Comparison of ENCODE assay signal across 19 mouse cellular contexts in genomic region chr1:70180123-70180741, GRCm38 (mm10).
A peak's percentile ranks its signal among the peaks of the same experiment; 100 is the strongest.
DNase-seq lines count a peak whose midpoint lies in the region; ATAC-seq and TF ChIP-seq lines count a peak whose summit lies in the region.
"Had no signal": no experiment of that assay in that cellular context is flagged by ENCODE, and none has a peak within 500 bp of the region (broad histone marks: within the 10 kb centered on the region; RNA-seq: fewer than 3 reads in every experiment).

No protein-coding gene starts in this region.

- no peak overlapping the region for H3K9ac ChIP-seq in stomach, embryonic 15.5 days
- H3K9ac ChIP-seq in stomach, postnatal 0 days (ENCODE audit: low read length) = no peak overlapping the region
- no peak overlapping the region for H3K9ac ChIP-seq in intestine, embryonic 16.5 days (ENCODE audit: low read depth, low read length)
- no peak overlapping the region for H3K9ac ChIP-seq in liver, embryonic 14.5 days (replicated peaks)
- H3K9ac ChIP-seq in midbrain, embryonic 11.5 days (ENCODE audit: low read length) = no peak overlapping the region
- H3K9ac ChIP-seq: heart, embryonic 15.5 days; midbrain, embryonic 15.5 days; neural tube, embryonic 15.5 days had no signal

- no peak for TF ChIP-seq EP300 in stomach, postnatal 0 days (optimal IDR thresholded peaks at IDR 0.05)
- no peak for TF ChIP-seq EP300 in liver, embryonic 14.5 days (IDR thresholded peaks at IDR 0.05; ENCODE audit: low read depth)

- no peak overlapping the region for H3K4me3 ChIP-seq in stomach, embryonic 15.5 days (replicated peaks)
- H3K4me3 ChIP-seq in stomach, postnatal 0 days (ENCODE audit: low read depth, low read length) = no peak overlapping the region
- H3K4me3 ChIP-seq in intestine, embryonic 16.5 days (ENCODE audit: low read length) = no peak overlapping the region
- H3K4me3 ChIP-seq in liver, embryonic 14.5 days (ENCODE audit: insufficient read depth in 1 of 2, low read depth in 2 of 2, low read length in 2 of 2) = no peak overlapping the region
- no peak overlapping the region for H3K4me3 ChIP-seq in midbrain, embryonic 11.5 days (ENCODE audit: low read depth, low read length)
- H3K4me3 ChIP-seq: heart, embryonic 15.5 days; hindbrain, embryonic 10.5 days; megakaryocyte, embryonic 14.5 days; midbrain, embryonic 15.5 days; myocyte; neural tube, embryonic 15.5 days had no signal

- H3K4me1 ChIP-seq in stomach, embryonic 15.5 days = no peaks in the 10 kb centered on the region
- no peaks in the 10 kb centered on the region for H3K4me1 ChIP-seq in stomach, postnatal 0 days (replicated peaks; ENCODE audit: control insufficient read depth, insufficient read depth)
- H3K4me1 ChIP-seq in intestine, embryonic 16.5 days (ENCODE audit: control insufficient read depth, insufficient read depth, low read length) = no peaks in the 10 kb centered on the region
- H3K4me1 ChIP-seq in liver, embryonic 14.5 days (replicated peaks; ENCODE audit: control insufficient read depth in 2 of 2, insufficient read depth in 2 of 2, low read length in 1 of 2) = peaks cover 0 to 3% of the 10 kb centered on the region in 2 experiments; a peak in 1 of 4 replicates
- H3K4me1 ChIP-seq in midbrain, embryonic 11.5 days (ENCODE audit: control insufficient read depth, insufficient read depth, low read length) = no peaks in the 10 kb centered on the region
- H3K4me1 ChIP-seq: heart, embryonic 15.5 days; hindbrain, embryonic 10.5 days; megakaryocyte, embryonic 14.5 days; midbrain, embryonic 15.5 days; neural tube, embryonic 15.5 days had no signal

- no peak overlapping the region for H3K27ac ChIP-seq in stomach, embryonic 15.5 days
- H3K27ac ChIP-seq in stomach, postnatal 0 days (replicated peaks) = no peak overlapping the region
- H3K27ac ChIP-seq in intestine, embryonic 16.5 days (ENCODE audit: low read length) = no peak overlapping the region
- no peak overlapping the region for H3K27ac ChIP-seq in liver, embryonic 14.5 days
- H3K27ac ChIP-seq in midbrain, embryonic 11.5 days (ENCODE audit: low read depth, low read length) = no peak overlapping the region
- H3K27ac ChIP-seq: heart, embryonic 15.5 days; hindbrain, embryonic 10.5 days; midbrain, embryonic 15.5 days; neural tube, embryonic 15.5 days had no signal

- no peak overlapping the region for H3K4me2 ChIP-seq in stomach, embryonic 15.5 days
- H3K4me2 ChIP-seq in stomach, postnatal 0 days (replicated peaks; ENCODE audit: low read depth) = no peak overlapping the region
- H3K4me2 ChIP-seq in intestine, embryonic 16.5 days (ENCODE audit: low read depth, low read length) = no peak overlapping the region
- H3K4me2 ChIP-seq in liver, embryonic 14.5 days (ENCODE audit: low read depth) = no peak overlapping the region
- no peak overlapping the region for H3K4me2 ChIP-seq in midbrain, embryonic 11.5 days
- H3K4me2 ChIP-seq: heart, embryonic 15.5 days; midbrain, embryonic 15.5 days; neural tube, embryonic 15.5 days had no signal

- DNase-seq in stomach, postnatal 0 days (ENCODE audit: low spot score) = no peak
- DNase-seq in liver, embryonic 14.5 days (ENCODE audit: low read depth in 3 of 3, low spot score in 3 of 3) = no peak
- DNase-seq in urinary bladder, postnatal 36 days (ENCODE audit: low spot score in 2 of 2) = no peak
- no peak for DNase-seq in midbrain, embryonic 11.5 days (ENCODE audit: low spot score, missing footprints)
- DNase-seq in thymus, adult 18-20 months = no peak
- DNase-seq: adrenal gland, postnatal 10 days; cerebellum, adult 9-11 months; lung, postnatal 14 days; right cerebral cortex, postnatal 25 days had no signal

- ATAC-seq in stomach, embryonic 15.5 days (ENCODE audit: insufficient read depth, low FRiP score, low read depth) = peak; percentile 47; the same call in 1 of the 2 replicates
- no peak for ATAC-seq in stomach, postnatal 0 days (ENCODE audit: low FRiP score, low TSS enrichment)
- ATAC-seq in intestine, embryonic 16.5 days = peak; percentile 90
- ATAC-seq in liver, embryonic 14.5 days (ENCODE audit: insufficient read depth) = peak; percentile 43; the same call in 1 of the 2 replicates
- ATAC-seq in midbrain, embryonic 11.5 days (ENCODE audit: low FRiP score) = no peak
- ATAC-seq: activated CD4-positive, CD25-positive, alpha-beta regulatory T cell, adult 4 months; inflammation-experienced regulatory T-cells, adult 6 months; midbrain, embryonic 15.5 days had no signal

- no peak for TF ChIP-seq CTCF in stomach, postnatal 0 days (IDR thresholded peaks at IDR 0.05; ENCODE audit: low read depth)
- no peak for TF ChIP-seq CTCF in liver, embryonic 14.5 days (IDR thresholded peaks at IDR 0.05; ENCODE audit: low read depth)

- H3K27me3 ChIP-seq in stomach, embryonic 15.5 days (replicated peaks) = no peaks in the 10 kb centered on the region
- H3K27me3 ChIP-seq in stomach, postnatal 0 days (ENCODE audit: control insufficient read depth, insufficient read depth, low read length) = no peaks in the 10 kb centered on the region
- H3K27me3 ChIP-seq in intestine, embryonic 16.5 days (replicated peaks; ENCODE audit: control insufficient read depth, insufficient read depth, low read length) = no peaks in the 10 kb centered on the region
- no peaks in the 10 kb centered on the region for H3K27me3 ChIP-seq in liver, embryonic 14.5 days (ENCODE audit: control insufficient read depth, insufficient read depth, low read length)
- H3K27me3 ChIP-seq in midbrain, embryonic 11.5 days (ENCODE audit: control insufficient read depth, insufficient read depth, low read length) = no peaks in the 10 kb centered on the region
- H3K27me3 ChIP-seq: heart, embryonic 15.5 days; megakaryocyte, embryonic 14.5 days; midbrain, embryonic 15.5 days; neural tube, embryonic 15.5 days had no signal

- H3K36me3 ChIP-seq in stomach, embryonic 15.5 days = no peaks in the 10 kb centered on the region
- no peaks in the 10 kb centered on the region for H3K36me3 ChIP-seq in stomach, postnatal 0 days (ENCODE audit: control insufficient read depth, insufficient read depth, low read length)
- H3K36me3 ChIP-seq in intestine, embryonic 16.5 days (ENCODE audit: control insufficient read depth, insufficient read depth, low read length) = no peaks in the 10 kb centered on the region
- no peaks in the 10 kb centered on the region for H3K36me3 ChIP-seq in liver, embryonic 14.5 days (replicated peaks; ENCODE audit: control insufficient read depth, insufficient read depth, low read depth)
- H3K36me3 ChIP-seq in midbrain, embryonic 11.5 days (ENCODE audit: control insufficient read depth, insufficient read depth, low read length) = no peaks in the 10 kb centered on the region
- H3K36me3 ChIP-seq: heart, embryonic 15.5 days; hindbrain, embryonic 10.5 days; midbrain, embryonic 15.5 days; neural tube, embryonic 15.5 days had no signal

- H3K9me3 ChIP-seq in stomach, embryonic 15.5 days = no peaks in the 10 kb centered on the region
- no peaks in the 10 kb centered on the region for H3K9me3 ChIP-seq in stomach, postnatal 0 days (ENCODE audit: control insufficient read depth, low read length)
- no peaks in the 10 kb centered on the region for H3K9me3 ChIP-seq in intestine, embryonic 16.5 days (ENCODE audit: control insufficient read depth, low read length)
- H3K9me3 ChIP-seq in liver, embryonic 14.5 days (ENCODE audit: control insufficient read depth, low read length) = no peaks in the 10 kb centered on the region
- no peaks in the 10 kb centered on the region for H3K9me3 ChIP-seq in midbrain, embryonic 11.5 days (ENCODE audit: control insufficient read depth, low read length)
- H3K9me3 ChIP-seq: heart, embryonic 15.5 days; hindbrain, embryonic 10.5 days; midbrain, embryonic 15.5 days; neural tube, embryonic 15.5 days had no signal

- 53% methylated on average over 4 of the region's 4 CpGs for WGBS in stomach, embryonic 15.5 days
- 48% methylated on average over 4 of the region's 4 CpGs for WGBS in stomach, postnatal 0 days
- WGBS in intestine, embryonic 16.5 days = 65% methylated on average over 4 of the region's 4 CpGs
- 17% methylated on average over 4 of the region's 4 CpGs for WGBS in liver, embryonic 14.5 days (ENCODE audit: insufficient replicate concordance)
- WGBS in midbrain, embryonic 11.5 days = 83% methylated on average over 4 of the region's 4 CpGs

Comparison
In these comparisons a context has a peak if more than half of its experiments do, and no peak if none do; other contexts are left out.
1. ATAC-seq: peak in stomach, embryonic 15.5 days (single experiment), intestine, embryonic 16.5 days (single experiment) and liver, embryonic 14.5 days (single experiment); none in stomach, postnatal 0 days (single experiment) and midbrain, embryonic 11.5 days (single experiment).